Mouse (Mus musculus) heart, adult 2 months (tissue): ENCODE measurements at regions not wholly inside any gene's neighbourhood (a gene's known extent, or its start where the extent isn't known, plus 50 kb on each side); places are given as distances from the start of the nearest gene placed in this dataset.

Source experiments
- DNase-seq, 2 experiments: peaks; one replicate each; pipeline ENCODE4 v3.0.0; 2021
- H3K27ac ChIP-seq: fragments of 200-600 bp; 2 replicates; pipeline ENCODE4 v1.8.1; 2022
- H3K27me3 ChIP-seq: fragments of 200-500 bp; 2 replicates; pipeline ENCODE4 v1.6.1; 2012; ENCODE audit warnings: mild to moderate bottlenecking, low read length, inconsistent platforms, mixed read lengths; ENCODE audit not compliant: control insufficient read depth, insufficient read depth
- H3K36me3 ChIP-seq: fragments of 200-500 bp; 2 replicates; pipeline ENCODE4 v1.6.1; 2012; ENCODE audit warnings: low read length, inconsistent platforms; ENCODE audit not compliant: control insufficient read depth, insufficient read depth
- H3K4me1 ChIP-seq: fragments of 200-500 bp; 2 replicates; pipeline ENCODE4 v1.6.1; 2011; ENCODE audit warnings: low read length; ENCODE audit not compliant: control insufficient read depth, insufficient read depth
- H3K4me3 ChIP-seq: fragments of 200-600 bp; 2 replicates; pipeline ENCODE4 v1.8.1; 2022
- H3K79me2 ChIP-seq: fragments of 200-500 bp; replicated peaks from 2 replicates; pipeline ENCODE4 v1.6.1; 2012; ENCODE audit warnings: mild to moderate bottlenecking, inconsistent platforms, low read length, moderate library complexity, mixed read lengths; ENCODE audit not compliant: control insufficient read depth, insufficient read depth
- H3K9ac ChIP-seq: fragments of 200-500 bp; 2 replicates; pipeline ENCODE4 v1.6.1; 2012; ENCODE audit warnings: low read depth, mild to moderate bottlenecking, control low read depth, inconsistent platforms, low read length, mixed read lengths
- CTCF ChIP-seq: fragments of 200-600 bp; IDR thresholded peaks from 2 replicates; pipeline ENCODE4 v1.8.1; 2022; ENCODE audit warnings: antibody characterized with exemption, mild to moderate bottlenecking, moderate library complexity
- EP300 ChIP-seq: fragments of 200-500 bp; IDR thresholded peaks from 2 replicates; pipeline ENCODE4 v1.6.1; 2011; ENCODE audit warnings: low read depth, low read length, control low read depth; ENCODE audit not compliant: insufficient read depth
- POLR2A ChIP-seq: fragments of 200-500 bp; IDR thresholded peaks from 2 replicates; pipeline ENCODE4 v1.6.1; 2011; ENCODE audit warnings: mild to moderate bottlenecking, low read depth, low read length, control low read depth; ENCODE audit not compliant: insufficient read depth
- WGBS: fragments of 180-500 bp; shearing (Covaris S2); methylation state at CpG from one replicate; pipeline ENCODE4 v1.1.7; 2018; 5-methylcytosine and 5-hydroxymethylcytosine counted together
- intact Hi-C: fragments of 180-260 bp; cut with DNase I; formaldehyde crosslinking; loops from one replicate; pipeline ENCODE4 v1.15.1; 2025

DNA sequence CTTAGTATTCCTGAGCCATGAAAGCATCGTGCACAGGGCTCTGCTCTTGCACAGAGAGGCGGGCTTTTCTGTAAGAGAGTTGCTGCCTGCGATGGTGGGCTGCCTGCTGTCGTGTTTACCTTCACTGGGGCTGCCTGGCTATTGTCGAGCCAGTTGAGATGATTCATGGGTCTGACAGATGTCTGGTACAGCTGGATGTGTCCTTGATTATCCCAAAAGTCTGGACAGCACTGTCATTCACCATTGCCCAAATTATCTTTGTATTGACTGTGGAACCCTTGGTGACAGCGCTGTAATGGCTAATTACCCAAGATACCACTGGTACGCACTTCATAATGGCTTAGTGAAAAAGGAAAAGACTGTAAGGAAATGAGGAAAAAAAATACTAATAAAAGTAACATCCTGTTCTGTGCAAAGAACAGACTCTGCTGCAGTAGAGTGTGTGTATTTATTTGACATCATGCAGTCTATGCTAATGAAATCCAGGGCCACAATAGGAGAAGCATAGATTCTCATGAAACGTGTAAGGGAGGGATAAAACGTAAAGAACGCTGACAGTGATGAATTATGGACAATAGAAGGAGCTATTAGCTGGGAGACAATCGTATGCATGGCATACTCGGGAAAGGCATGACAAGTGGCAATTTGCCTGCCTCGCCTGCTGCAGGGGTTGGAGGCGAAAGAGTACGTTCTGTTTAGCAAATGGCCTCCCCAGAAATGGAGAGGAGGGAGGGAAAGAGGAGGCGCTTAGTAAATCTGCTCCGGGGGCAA is 208.2 kb upstream of the Atp5g3 start:
- Histone ChIP-seq H3K4me1 (no peaks in the 10 kb centered on the region), H3K27ac (no peak overlapping the region), H3K27me3 (no peaks in the 10 kb centered on the region), H3K4me3 (no peak overlapping the region), H3K36me3 (no peaks in the 10 kb centered on the region), H3K9ac (no peak overlapping the region), H3K79me2 (no peaks in the 10 kb centered on the region)
- intact Hi-C loops, result no loop called here
- no peak for DNase-seq
- 67% methylated on average over 17 of the region's 17 CpGs for WGBS
- no peak for TF ChIP-seq EP300
- TF ChIP-seq CTCF, result no peak
- no peak for TF ChIP-seq POLR2A

DNA sequence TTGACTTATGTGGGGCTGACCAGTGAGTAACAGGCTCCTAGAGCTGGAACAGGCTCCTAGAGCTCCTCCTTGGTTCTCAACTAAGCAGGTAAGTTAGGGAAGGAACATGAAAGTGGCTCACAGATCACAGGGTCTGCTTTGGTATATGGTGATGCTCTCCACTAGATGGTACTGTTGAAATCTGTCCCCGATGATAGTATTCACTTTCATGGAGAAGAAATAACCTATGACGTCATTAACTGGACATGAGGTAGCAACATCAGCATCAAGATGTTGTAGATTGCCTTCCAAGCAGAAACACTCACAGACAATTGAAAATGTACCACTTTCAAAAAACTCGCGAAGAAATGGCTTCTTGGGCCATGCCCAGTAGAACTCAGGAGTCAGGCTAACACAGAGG is 195.3 kb upstream of the Atp5g3 start:
- no peaks in the 10 kb centered on the region for H3K79me2 ChIP-seq
- no peaks in the 10 kb centered on the region for H3K36me3 ChIP-seq
- H3K27ac ChIP-seq, result no peak overlapping the region
- intact Hi-C loops, result no loop called here
- no peak overlapping the region for H3K4me3 ChIP-seq
- H3K9ac ChIP-seq, result no peak overlapping the region
- no peak for DNase-seq
- TF ChIP-seq POLR2A, result no peak
- H3K27me3 ChIP-seq, result no peaks in the 10 kb centered on the region
- no peaks in the 10 kb centered on the region for H3K4me1 ChIP-seq
- WGBS, result 68% methylated on average over 4 of the region's 4 CpGs

DNA sequence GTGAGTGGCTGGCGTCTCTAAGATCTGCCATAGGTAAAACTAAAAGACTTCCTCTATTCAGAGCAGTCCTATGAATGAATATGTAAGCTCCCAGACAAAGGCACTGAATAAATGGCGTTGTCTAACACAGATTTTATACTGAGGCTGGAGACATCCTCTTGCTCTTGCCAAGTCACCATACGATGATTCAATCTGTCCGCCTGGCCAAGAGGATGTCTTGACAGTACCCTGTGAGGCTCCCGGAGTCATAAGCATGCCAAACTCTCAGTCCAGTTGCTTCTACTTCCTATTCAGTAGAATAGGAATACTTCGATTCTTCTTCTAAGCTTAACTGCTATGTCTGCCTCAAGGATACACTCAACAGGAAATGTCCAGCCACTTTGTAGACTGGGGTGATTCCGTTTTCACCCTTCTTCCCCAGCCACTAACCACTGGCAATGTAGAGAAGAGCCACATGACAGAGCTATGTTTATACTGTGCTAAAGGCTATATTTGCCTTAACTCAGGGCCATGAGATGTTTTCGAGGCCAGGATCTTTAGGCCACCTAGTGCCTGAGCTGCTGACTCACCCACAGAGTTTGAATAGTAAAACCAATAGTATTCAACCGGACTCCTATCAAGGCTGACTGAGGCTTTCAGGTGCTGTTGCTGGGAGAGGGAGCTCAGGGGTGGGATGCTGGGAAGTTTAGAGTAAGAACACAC is 188.7 kb upstream of the Atp5g3 start:
- intact Hi-C loops, result no loop called here
- Histone ChIP-seq H3K4me3 (no peak overlapping the region), H3K4me1 (peaks cover 1% of the 10 kb centered on the region; the same call in 1 of the 2 replicates), H3K9ac (no peak overlapping the region), H3K36me3 (no peaks in the 10 kb centered on the region), H3K27ac (no peak overlapping the region), H3K79me2 (no peaks in the 10 kb centered on the region), H3K27me3 (no peaks in the 10 kb centered on the region)
- DNase-seq, result no peak
- no peak for TF ChIP-seq POLR2A
- TF ChIP-seq EP300, result no peak
- TF ChIP-seq CTCF, result no peak
- 49% methylated on average over 9 of the region's 9 CpGs for WGBS

DNA sequence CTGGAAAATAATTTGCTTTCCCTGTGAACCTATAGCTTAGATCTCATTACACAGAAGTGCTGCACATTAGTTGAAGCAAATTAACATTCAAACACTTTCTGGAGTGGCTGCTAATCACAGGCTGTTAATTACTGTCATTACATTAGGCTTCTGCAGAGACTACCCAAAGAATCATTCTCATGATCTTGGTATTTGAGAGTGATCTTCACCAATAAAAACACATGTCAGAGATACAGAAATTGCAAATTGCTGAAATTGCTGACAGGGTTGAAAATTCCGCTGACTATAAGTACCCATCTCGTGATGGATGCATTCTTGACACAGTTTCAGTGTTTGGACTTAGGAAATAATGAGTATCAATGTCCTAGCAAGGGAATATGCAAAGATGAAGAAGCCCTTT is 185.7 kb upstream of the Atp5g3 start:
- no peak overlapping the region for H3K4me3 ChIP-seq
- H3K27ac ChIP-seq, result no peak overlapping the region
- DNase-seq, result no peak
- H3K79me2 ChIP-seq, result no peaks in the 10 kb centered on the region
- no peak for TF ChIP-seq EP300
- no peak for TF ChIP-seq POLR2A
- no peak for TF ChIP-seq CTCF
- H3K27me3 ChIP-seq, result no peaks in the 10 kb centered on the region
- H3K9ac ChIP-seq, result no peak overlapping the region
- H3K36me3 ChIP-seq, result no peaks in the 10 kb centered on the region
- WGBS, result 80% methylated on average over 2 of the region's 2 CpGs
- intact Hi-C loops, result no loop called here
- peaks cover 1% of the 10 kb centered on the region; the same call in 1 of the 2 replicates for H3K4me1 ChIP-seq

DNA sequence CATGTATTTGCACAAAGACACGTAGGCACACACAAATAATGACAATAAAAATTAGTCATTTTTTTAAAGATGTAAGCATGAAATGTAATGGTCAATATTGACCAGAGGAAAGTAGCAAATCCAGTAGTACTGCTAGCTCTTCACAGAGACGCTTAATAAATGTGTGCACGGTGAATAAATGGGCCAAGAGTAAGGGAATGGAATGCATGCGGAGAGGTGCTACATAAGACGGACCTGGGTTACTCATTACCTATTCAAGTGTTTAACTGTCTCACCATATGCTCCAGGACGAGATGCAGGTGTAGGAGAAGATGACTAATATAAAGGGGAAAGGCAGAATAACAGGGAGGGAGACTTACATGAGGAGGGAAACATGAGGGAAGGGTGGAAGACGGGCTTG is 182.4 kb upstream of the Atp5g3 start:
- Histone ChIP-seq H3K9ac (no peak overlapping the region), H3K79me2 (no peaks in the 10 kb centered on the region), H3K27ac (no peak overlapping the region), H3K27me3 (no peaks in the 10 kb centered on the region), H3K4me3 (no peak overlapping the region), H3K36me3 (no peaks in the 10 kb centered on the region), H3K4me1 (no peaks in the 10 kb centered on the region)
- whole genome bisulfite sequencing, result 88% methylated on average over 7 of the region's 7 CpGs
- DNase-seq, result no peak
- intact Hi-C loops, result no loop called here
- TF ChIP-seq EP300 (no peak), POLR2A (no peak), CTCF (no peak)

DNA sequence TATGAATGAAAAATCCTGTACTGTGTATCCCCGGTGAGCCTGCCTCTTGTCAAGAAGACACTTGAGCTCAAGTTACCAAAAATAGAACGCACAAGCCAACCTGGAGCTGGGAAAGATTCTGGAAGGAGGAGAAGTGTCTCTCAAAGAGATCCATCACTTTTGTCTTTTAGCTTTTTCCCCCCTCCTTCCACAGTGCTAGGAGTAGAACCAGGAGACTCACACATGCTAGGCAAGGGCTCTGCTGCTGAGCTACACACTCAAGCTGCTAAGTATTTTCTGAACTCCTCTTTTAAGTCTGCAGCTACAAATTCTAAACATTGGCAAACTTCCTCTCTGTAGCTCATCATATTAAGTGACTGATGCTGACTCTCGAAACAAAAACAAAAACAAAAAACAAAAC is 176.2 kb upstream of the Atp5g3 start:
- intact Hi-C loops, result no loop called here
- H3K27ac ChIP-seq, result no peak overlapping the region
- DNase-seq, result no peak
- 51% methylated on average over 3 of the region's 3 CpGs for WGBS
- H3K27me3 ChIP-seq, result no peaks in the 10 kb centered on the region
- H3K4me1 ChIP-seq, result no peaks in the 10 kb centered on the region
- H3K36me3 ChIP-seq, result no peaks in the 10 kb centered on the region
- no peak overlapping the region for H3K4me3 ChIP-seq
- no peak overlapping the region for H3K9ac ChIP-seq
- TF ChIP-seq EP300 (no peak), CTCF (no peak), POLR2A (no peak)
- H3K79me2 ChIP-seq, result no peaks in the 10 kb centered on the region
